Mouse (Mus musculus): Measurements from ENCODE around the gene Gsap.
"Not testable (repeated sequence)": the region's sequence is repeated elsewhere in the genome, so short reads cannot be mapped to it uniquely, and the experiment has no call there.

The Gsap gene

DNA sequence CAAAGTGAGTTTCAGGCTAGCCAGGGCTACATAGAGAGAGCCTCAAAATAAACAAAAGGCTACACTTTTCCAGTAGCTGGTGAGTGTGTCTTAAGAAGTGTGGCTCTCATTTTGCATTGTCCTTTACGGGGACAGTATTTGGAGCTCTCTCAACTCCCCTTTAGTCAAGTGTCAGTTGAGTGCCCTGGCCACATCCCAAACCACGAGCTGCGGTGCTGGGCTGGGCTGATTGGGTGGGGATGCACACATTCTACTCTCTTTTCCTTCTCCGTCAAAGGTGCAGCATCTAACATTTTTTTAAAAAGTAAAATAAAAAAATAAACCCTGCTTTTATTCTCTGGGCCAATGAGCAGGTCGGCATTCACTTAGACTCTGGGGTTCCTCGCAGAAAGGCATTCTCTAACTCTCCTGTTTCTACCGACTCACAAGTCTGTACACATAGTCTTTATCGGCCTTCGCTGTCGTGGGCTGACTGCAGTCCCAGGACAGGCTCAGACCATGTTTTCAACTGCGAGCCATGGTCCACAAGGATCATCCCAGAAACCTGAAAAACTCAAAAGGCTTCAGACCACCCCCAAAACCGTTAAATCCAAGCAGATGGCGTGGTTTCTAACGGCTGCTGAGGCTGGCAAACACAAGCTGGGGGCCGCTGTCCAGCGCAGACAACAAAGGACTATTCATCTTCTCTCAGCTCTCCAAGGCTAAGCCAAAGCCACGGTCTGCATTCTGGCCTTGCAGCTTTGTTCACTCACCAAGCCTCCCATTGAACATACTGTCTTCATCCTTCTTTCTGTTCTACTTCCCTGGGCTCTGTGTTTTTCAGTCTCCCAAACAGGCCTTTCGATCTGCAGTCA is 77.4 kb downstream of the Gsap start:
- no peak for DNase-seq

- DNase-seq = no peak
Observed at GRCm38 (mm10) chr5:21264352-21265021, 78.4 kb downstream of the Gsap start.

DNA sequence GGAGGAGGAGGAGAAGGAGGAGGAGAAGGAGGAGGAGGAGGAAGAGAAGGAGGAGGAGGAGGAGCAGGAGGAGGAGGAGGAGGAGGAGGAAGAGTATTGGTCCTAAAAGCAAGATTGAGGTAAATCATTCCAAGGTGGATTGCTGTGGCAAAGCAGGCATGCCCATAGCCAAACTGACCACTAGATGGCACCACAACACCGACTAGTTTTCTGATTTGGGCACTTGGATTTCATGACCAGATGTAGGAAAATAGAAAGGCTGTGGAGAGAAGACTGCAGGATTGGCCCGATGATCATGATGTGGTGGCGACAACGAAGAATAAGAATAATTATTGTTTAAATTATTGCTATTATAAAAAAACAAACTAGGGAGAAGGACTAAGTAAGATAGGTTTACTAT is 79.0 kb downstream of the Gsap start:
- DNase-seq = peak; percentile 79

- no peak for DNase-seq
Observed at GRCm38 (mm10) chr5:21267090-21267489, 81.0 kb downstream of the Gsap start.

DNA sequence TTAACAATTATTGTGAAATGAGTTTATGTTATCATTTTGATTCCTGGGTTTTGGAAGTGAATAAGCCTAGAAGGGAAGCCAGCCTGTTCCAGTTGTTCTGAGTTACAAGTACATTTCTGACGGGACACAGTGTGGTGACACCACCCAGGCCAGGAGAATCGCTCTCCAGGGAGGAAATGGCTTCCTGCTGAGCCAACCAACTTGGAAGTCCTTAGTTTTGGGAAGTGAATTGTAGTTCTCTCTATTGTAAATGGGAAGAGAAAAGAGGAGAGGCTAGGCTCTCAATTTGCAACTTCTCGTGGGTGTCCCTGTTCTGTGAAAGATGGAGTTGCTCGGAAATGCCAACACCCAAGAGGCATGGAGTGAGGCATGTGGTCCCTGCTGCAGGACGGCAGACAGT is 83.4 kb downstream of the Gsap start:
- DNase-seq = no peak

DNA sequence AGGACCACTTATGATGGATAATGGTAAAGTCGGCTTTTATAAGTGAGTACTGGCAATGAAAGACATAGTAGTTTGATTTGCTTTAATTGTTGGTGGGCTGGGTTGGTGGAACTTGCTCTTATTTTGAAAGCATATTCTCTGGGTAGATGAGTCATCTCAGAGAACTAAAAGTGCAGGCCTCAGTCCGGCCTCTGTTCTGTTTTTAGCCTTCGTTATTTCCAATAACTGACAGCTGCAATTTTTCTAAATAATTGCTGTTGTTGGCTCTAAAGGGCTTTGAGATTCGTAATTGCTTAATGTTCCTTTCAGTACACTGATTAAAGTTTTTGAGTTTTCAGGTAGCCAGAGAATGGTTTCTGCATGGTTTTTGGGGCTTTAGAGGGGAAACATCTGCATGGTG is 84.7 kb downstream of the Gsap start:
- no peak for DNase-seq

DNA sequence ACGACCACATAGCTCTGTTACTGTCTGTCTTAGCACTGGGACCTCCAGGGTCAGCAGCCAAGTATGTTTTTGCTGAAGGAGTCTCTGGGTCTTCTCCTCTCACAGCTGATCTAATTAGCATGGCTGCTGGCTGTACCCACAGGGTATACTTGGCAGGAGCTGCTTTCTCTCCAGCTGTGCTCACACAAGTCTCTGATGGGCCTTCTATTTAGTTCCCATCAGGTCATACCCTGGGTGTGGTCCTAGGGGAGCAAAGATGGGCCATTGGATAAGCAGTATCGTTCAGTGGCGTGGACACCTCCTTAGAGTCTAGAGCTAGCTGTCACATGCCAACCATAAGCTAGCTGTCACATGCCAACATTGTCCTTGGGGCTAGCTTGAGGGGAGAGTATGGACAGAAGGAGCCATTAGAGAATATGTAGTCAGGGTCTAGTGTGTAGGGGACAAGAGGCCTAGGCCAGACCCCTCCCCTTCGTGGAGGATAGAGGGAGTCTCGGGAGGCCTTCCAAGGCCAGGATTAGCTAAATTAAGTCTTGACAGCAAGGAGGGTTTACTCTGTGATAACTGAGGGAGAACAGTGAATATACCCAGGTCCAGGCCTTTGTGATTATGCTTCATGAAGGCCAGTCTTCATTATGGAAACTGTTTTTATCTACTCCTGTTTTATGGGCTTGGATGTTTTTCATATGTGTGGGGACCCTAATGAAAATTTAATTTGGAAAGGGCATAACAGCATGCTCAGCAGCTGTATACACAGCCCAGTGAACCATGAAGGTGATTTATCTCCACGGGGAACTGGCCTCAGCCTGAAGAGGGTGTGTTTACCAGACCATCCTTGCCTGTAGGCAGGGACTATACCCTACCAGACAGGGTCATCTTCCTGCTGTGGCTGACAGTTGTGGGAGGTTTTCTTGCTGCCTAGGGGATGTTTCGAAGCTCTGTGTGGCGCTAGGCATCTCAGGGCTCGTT is 85.6 kb downstream of the Gsap start:
- DNase-seq = no peak

DNA sequence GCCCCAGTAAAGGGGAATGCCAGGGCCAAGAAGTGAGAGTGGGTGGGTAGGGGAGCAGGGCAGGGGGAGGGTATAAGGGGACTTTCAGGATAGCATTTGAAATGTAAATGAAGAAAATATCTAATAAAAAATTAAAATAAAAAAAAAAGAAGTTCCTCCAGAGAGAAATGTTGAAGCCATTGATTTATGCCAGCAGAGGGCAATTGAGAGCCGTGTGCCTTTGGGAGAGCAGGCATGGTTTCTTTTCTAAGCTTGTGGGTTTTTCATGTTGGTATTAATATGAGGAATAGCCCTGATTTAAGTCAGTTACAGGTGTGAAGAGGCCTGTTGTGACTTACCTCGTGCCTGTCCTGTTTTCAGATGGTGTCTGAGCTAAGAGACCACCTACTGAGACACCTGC is 91.6 kb downstream of the Gsap start:
- not testable (repeated sequence) for DNase-seq

- no peak for DNase-seq
Observed at GRCm38 (mm10) chr5:21283356-21284062, 97.5 kb downstream of the Gsap start.

- DNase-seq = no peak
Observed at GRCm38 (mm10) chr5:21288658-21289435, 102.8 kb downstream of the Gsap start.

DNA sequence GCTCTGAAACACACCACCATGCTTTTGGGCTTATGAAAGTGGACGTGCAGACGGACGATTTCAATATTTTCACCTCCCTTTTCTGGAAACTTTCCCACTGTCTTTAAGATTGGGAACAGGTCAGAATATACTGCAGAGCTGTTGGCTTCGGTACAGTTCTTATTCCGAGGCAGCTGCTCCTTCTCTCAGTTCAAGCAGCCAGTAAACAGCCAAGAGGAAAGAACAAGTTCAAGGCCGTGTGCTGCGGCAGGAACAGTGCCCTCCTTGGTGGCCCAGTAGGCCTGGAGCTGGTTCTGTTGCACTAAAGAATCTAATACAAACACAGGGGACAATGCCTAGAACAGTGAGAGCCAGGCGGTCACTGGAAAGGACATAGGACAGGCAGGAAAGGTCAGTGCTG is 104.5 kb downstream of the Gsap start:
- no peak for DNase-seq

DNA sequence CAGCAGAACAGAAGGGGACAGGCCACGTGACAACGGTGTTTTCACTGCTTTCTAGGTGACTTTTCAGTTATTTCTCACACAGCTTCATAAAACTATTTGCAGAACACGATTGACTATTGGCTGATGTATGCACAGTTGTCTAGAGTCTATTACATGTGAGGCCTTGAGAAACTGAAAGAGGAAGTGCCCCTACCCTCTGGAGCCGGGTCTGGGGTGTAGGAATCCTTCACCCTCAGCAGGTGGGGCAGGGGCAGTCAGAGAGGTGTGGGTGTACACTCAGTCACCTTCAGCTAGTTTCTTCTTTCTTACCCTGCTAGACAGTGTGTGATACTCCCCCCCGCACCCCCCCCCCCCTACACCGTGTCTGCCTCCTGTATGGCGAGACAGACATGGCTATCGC is 109.6 kb downstream of the Gsap start:
- DNase-seq = no peak

- no peak for DNase-seq
Observed at GRCm38 (mm10) chr5:21299076-21299755, 113.2 kb downstream of the Gsap start.

DNA sequence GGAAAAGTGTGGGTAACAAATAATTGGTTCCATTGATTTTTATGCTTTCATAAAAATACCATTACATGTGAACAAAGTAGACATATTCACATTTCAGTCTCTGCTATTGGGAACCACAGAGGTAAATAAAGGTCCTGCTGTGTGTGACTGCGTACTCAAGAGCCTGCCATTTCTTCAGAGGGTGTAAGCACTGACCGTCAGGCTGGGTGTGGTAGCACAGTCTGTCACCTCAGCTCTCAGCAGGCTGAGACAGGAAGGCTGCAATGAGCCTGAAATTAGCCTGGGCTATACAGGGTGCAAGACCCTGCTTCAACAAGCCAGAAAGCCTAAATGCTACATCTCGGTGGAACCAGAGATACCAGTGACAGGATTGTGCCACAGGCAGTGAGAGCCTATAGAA is 114.0 kb downstream of the Gsap start:
- no peak for DNase-seq

- DNase-seq = no peak
Observed at GRCm38 (mm10) chr5:21301011-21301410, 115.0 kb downstream of the Gsap start.

DNA sequence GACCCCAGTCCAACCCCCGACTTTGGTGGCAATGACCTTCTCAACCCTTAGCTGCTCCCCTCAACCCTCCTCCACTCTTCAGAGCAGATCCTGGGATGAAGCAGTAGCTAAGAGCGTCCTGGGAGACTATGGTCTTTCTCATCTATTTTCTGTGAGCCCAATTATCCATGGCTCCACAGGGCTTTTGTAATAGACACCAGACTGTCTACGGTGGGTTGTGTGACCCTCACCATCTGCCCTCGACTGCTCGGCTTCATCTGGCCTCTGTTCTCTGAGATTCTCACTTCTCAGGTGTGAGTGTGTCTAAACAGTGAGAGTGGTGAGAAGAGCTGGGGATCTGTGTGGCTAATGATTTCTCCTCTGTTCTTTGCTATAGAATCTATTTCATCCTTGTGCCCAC is 121.1 kb downstream of the Gsap start:
- no peak for DNase-seq

- no peak for DNase-seq
Observed at GRCm38 (mm10) chr5:21314696-21315095, 128.6 kb downstream of the Gsap start.

DNA sequence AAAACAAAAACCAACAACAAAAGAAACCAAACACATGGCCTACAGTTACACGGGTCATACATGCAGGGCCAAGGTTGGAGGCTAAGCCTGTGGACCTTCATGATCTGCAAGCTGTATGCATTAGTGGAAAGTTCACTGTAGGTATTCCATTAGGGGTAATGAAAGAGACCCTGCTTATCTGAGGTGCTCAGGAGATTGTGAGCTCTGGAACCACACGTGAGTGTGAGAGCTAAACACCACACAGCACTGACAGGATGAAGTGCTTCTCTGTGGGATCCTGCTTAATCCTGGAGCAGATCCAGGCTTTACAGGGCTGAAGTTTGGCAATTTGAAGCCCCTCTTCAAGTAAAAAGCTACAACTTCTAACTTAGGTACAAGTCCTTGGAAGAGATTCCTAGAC is 134.1 kb downstream of the Gsap start:
- DNase-seq = no peak

DNA sequence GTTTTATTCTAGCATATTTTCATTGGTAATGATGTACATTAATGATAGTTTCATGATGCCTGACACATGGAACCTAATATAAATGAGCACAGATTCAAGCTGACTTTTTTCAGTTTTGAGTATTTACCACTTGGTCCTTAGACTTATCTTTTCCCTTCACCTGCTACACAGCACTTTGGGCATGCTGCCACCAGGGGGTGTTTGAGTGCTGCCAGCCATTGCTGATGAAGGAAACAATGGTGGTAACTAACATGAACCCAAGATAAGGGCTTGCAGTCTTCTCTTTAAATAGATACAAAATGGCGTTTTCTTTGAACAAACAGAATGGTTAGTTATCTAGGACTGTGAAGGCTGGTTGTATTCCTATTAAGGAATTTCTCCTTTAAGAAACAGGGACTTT is 140.4 kb downstream of the Gsap start:
- DNase-seq = peak; percentile 73

- no peak for DNase-seq
Observed at GRCm38 (mm10) chr5:21328560-21328959, 142.5 kb downstream of the Gsap start.
